Mouse (Mus musculus): ENCODE measurements around the gene Vmn1r137. TPM values are rescaled to one million over a fixed set of nuclear protein-coding genes. Genes with fewer than 3 reads are reported as not detected.
"Not testable (repeated sequence)": the region's sequence is repeated elsewhere in the genome, so short reads cannot be mapped to it uniquely, and the experiment has no call there.

Vmn1r137 gene
- not detected for total RNA-seq (2021)
- long read RNA-seq, experiment 1, result 0 reads
- long read RNA-seq, experiment 2, result 0 reads

- DNase-seq, result not testable (repeated sequence)
These were observed at the start of gene Vmn1r137 for GRCm38 (mm10) chr7:21994287-21994686. Vmn1r137 (plus strand) TSS chr7:21994587.

- not testable (repeated sequence) for DNase-seq
These were observed 34.4 kb downstream of the Vmn1r137 start, which contains the start of gene Vmn1r138 for GRCm38 (mm10) chr7:22028797-22029196. Vmn1r138 (minus strand) TSS chr7:22028897.

Other genes starting within 250 kb of the Vmn1r137 start
- gene Gm4175, start 233.1 kb upstream of the Vmn1r137 start, total RNA-seq (2021), result not detected
- not detected for gene Gm4177, start 197.9 kb upstream of the Vmn1r137 start, total RNA-seq (2021)
- not detected for gene Vmn1r135, start 162.2 kb upstream of the Vmn1r137 start, total RNA-seq (2021)
- gene Gm5725, start 150.3 kb upstream of the Vmn1r137 start, total RNA-seq (2021), result not detected
- not detected for gene Gm5891, start 73.3 kb upstream of the Vmn1r137 start, total RNA-seq (2021)
- gene Vmn1r138, start 34.3 kb downstream of the Vmn1r137 start, total RNA-seq (2021), result not detected
- not detected for gene Gm6176, start 61.7 kb downstream of the Vmn1r137 start, total RNA-seq (2021)
- gene Vmn1r139, start 74.5 kb downstream of the Vmn1r137 start, total RNA-seq (2021), result not detected
- gene Gm16451, start 123.7 kb downstream of the Vmn1r137 start, total RNA-seq (2021), result not detected
- gene Gm10666, start 140.2 kb downstream of the Vmn1r137 start, total RNA-seq (2021), result not detected
- not detected for gene Vmn1r142, start 169.4 kb downstream of the Vmn1r137 start, total RNA-seq (2021)
- gene Vmn1r143, start 194.8 kb downstream of the Vmn1r137 start, total RNA-seq (2021), result not detected
- gene Gm8653, start 206.7 kb downstream of the Vmn1r137 start, total RNA-seq (2021), result not detected
- gene Gm8453, start 234.9 kb downstream of the Vmn1r137 start, total RNA-seq (2021), result not detected

Data from adrenal gland, postnatal 36 days (tissue).